Mouse (Mus musculus) liver, embryonic 14.5 days (tissue): Measurements from ENCODE around the gene Esx1.

Source experiments
- CTCF ChIP-seq: IDR thresholded peaks from 2 replicates; pipeline ENCODE4 v1.5.1; 2016; ENCODE audit warnings: antibody characterized with exemption, low read depth, control low read depth
- EP300 ChIP-seq: IDR thresholded peaks from 2 replicates; pipeline ENCODE4 v1.6.1; 2016; ENCODE audit warnings: antibody characterized with exemption, low read depth

DNA sequence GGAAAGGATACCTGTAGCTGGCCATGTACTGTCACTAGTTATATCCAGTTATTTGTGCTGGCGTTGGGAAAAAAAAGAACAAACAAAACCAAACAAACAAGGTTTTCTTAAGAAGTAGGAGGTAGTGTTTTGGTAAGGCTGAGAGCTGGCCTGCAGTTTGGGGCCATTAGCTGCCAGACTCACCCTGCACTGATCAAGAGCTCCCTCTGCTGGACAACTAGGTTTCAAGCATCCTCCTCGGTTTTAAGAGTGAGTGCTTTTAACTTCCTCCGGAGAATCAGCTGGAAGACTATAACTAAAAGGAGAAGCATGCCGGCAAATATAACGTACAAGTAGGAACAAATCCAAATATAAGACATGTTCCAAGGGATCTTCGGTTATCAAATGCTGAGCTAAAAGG, 19.8 kb upstream of the Esx1 start:
- TF ChIP-seq EP300 (no peak), CTCF (peak; percentile 71)
